ENCODE assay signal across 9 mouse cellular contexts in genomic region chr6:149374986-149375457, GRCm38 (mm10). TPM values are rescaled to one million over a fixed set of nuclear protein-coding genes. Genes with fewer than 3 reads are reported as not detected.
DNase-seq lines count a peak whose midpoint lies in the region; ATAC-seq and TF ChIP-seq lines count a peak whose summit lies in the region.
"Had no signal": no experiment of that assay in that cellular context is flagged by ENCODE, and none has a peak within 500 bp of the region (broad histone marks: within the 10 kb centered on the region; RNA-seq: fewer than 3 reads in every experiment).

No protein-coding gene starts in this region.

- no peaks in the 10 kb centered on the region for H3K36me3 ChIP-seq in ES-E14 (ENCODE audit: control insufficient read depth, insufficient read depth, low read length, poor library complexity, severe bottlenecking)
- H3K36me3 ChIP-seq in heart, embryonic 11.5 days (ENCODE audit: control insufficient read depth, insufficient read depth, low read length), result no peaks in the 10 kb centered on the region
- H3K36me3 ChIP-seq: neural tube, embryonic 12.5 days had no signal

- WGBS in heart, embryonic 11.5 days (ENCODE audit: insufficient replicate concordance), result 50% methylated on average over 2 of the region's 2 CpGs

- no peak overlapping the region for H3K4me3 ChIP-seq in ES-E14 (ENCODE audit: insufficient read depth in 1 of 2, low read depth in 1 of 2, low read length in 2 of 2, poor library complexity in 1 of 2, severe bottlenecking in 1 of 2)
- H3K4me3 ChIP-seq in heart, embryonic 11.5 days (ENCODE audit: low read depth, low read length), result no peak overlapping the region
- H3K4me3 ChIP-seq: neural tube, embryonic 12.5 days had no signal

- no peaks in the 10 kb centered on the region for H3K9me3 ChIP-seq in ES-E14 (ENCODE audit: control insufficient read depth, insufficient read depth, low read depth, low read length)
- no peaks in the 10 kb centered on the region for H3K9me3 ChIP-seq in heart, embryonic 11.5 days (replicated peaks; ENCODE audit: control insufficient read depth, low read length)
- H3K9me3 ChIP-seq: neural tube, embryonic 12.5 days had no signal

- peak; percentile 71 for DNase-seq in ES-E14 (ENCODE audit: low read depth, low spot score)
- peak; percentile 75 for DNase-seq in adrenal gland, adult 2 months
- peak; percentile 63 for DNase-seq in embryo, embryonic 9.5 days (ENCODE audit: extremely low spot score)
- DNase-seq in kidney, postnatal 4 days, result peak; percentile 80 to 85
- peak; percentile 80 to 87 for DNase-seq in lung, adult 18-20 months
- DNase-seq in retina, embryonic 14.5 days (ENCODE audit: low spot score), result peak; percentile 79
- peak; percentile 72 for DNase-seq in thymus, postnatal 4 days

- ATAC-seq in heart, embryonic 11.5 days (replicated peaks; ENCODE audit: insufficient number of reproducible peaks, low FRiP score, low TSS enrichment), result 0 out of 2 replicates have a peak, but pooled peaks have one; percentile 18

- H3K4me2 ChIP-seq in heart, embryonic 11.5 days, result no peak overlapping the region
- H3K4me2 ChIP-seq: neural tube, embryonic 12.5 days had no signal

- H3K4me1 ChIP-seq in ES-E14 (ENCODE audit: control insufficient read depth in 2 of 2, insufficient read depth in 2 of 2, low read length in 2 of 2, poor library complexity in 1 of 2), result 0 out of 4 replicates have a peak, but pooled peaks cover 0 to 2% of the 10 kb centered on the region in 2 experiments
- no peaks in the 10 kb centered on the region for H3K4me1 ChIP-seq in heart, embryonic 11.5 days (ENCODE audit: control insufficient read depth, insufficient read depth, low read length)
- H3K4me1 ChIP-seq: neural tube, embryonic 12.5 days had no signal

- H3K27me3 ChIP-seq in heart, embryonic 11.5 days (ENCODE audit: control insufficient read depth, insufficient read depth, low read length), result no peaks in the 10 kb centered on the region
- H3K27me3 ChIP-seq: neural tube, embryonic 12.5 days had no signal

- no peak overlapping the region for H3K27ac ChIP-seq in ES-E14 (ENCODE audit: insufficient read depth, low read depth, low read length, poor library complexity, severe bottlenecking)
- no peak overlapping the region for H3K27ac ChIP-seq in heart, embryonic 11.5 days (ENCODE audit: low read depth, low read length)
- H3K27ac ChIP-seq: neural tube, embryonic 12.5 days had no signal

- in situ Hi-C loops in ES-E14 (cut with MboI; ENCODE audit: low sequenced_read_pairs in 2 of 2, unreplicated experiment in 2 of 2), result loop anchor here (5.0 to 10.0 kb wide), 2 partner anchors 240 to 248 kb away; partner anchors contain the start of genes Etfbkmt (in 1 of the 2) and Gm10203 (in 1 of the 2)

- H3K9ac ChIP-seq in ES-E14 (ENCODE audit: insufficient read depth, low read depth, low read length, poor library complexity, severe bottlenecking), result no peak overlapping the region
- H3K9ac ChIP-seq in heart, embryonic 11.5 days (ENCODE audit: low read depth, low read length), result no peak overlapping the region
- H3K9ac ChIP-seq: neural tube, embryonic 12.5 days had no signal

TF ChIP-seq in ES-E14, 5 proteins besides CTCF, POLR2A, EP300 and RAD21:
- no peak for TF ChIP-seq CHD2 (IDR thresholded peaks at IDR 0.05; ENCODE audit: low read depth, low read length)
- peak; percentile 85 for TF ChIP-seq ZNF384 (IDR thresholded peaks at IDR 0.05; ENCODE audit: low read depth, low read length)
- TF ChIP-seq HCFC1 (IDR thresholded peaks at IDR 0.05; ENCODE audit: borderline replicate concordance, insufficient read depth, low read length), result no peak
- TF ChIP-seq ZC3H11A (IDR thresholded peaks at IDR 0.05; ENCODE audit: borderline replicate concordance, low read depth, low read length), result peak; percentile 98
- no peak for TF ChIP-seq MAFK (IDR thresholded peaks at IDR 0.05; ENCODE audit: insufficient read depth, low read depth, low read length)

RNA-seq across cellular contexts. Expression of gene Bicd1, which starts 33.7 kb away (rescaled TPM):
- total RNA-seq in ES-E14 (2012; rRNA removed), result 8.5 and 12.8 TPM in 2 replicates
- total RNA-seq in adrenal gland, adult 2 months (2021), result 1 to 10 TPM; 4.4 to 5.3 TPM
- polyA plus RNA-seq in adrenal gland, adult 2 months (2012; rRNA removed), result 0.94 TPM in 2 replicates
- 6.7 and 7.7 TPM in 2 replicates for polyA plus RNA-seq in heart, embryonic 11.5 days (2014; fragmentation: Nextera tagmentation; extraction: Ambion mirVana)
